Mouse (Mus musculus) stomach, embryonic 15.5 days (tissue): ENCODE measurements around the gene Bmp8a. TPM values are rescaled to one million over a fixed set of nuclear protein-coding genes. Genes with fewer than 3 reads are reported as not detected.
"Not testable (repeated sequence)": the region's sequence is repeated elsewhere in the genome, so short reads cannot be mapped to it uniquely, and the experiment has no call there.

Experiments used
- ATAC-seq: fragments of 200-750 bp; cut with Nextera tagmentation; 2 replicates; pipeline ENCODE4 v1.8.0; 2017; ENCODE audit warnings: low read depth, moderate number of reproducible peaks, moderate TSS enrichment; ENCODE audit not compliant: insufficient read depth, low FRiP score
- H3K27ac ChIP-seq: fragments of 300-500 bp; sonication (generic); 2 replicates; pipeline ENCODE4 v1.5.1; 2015; ENCODE audit warnings: mild to moderate bottlenecking, inconsistent platforms
- H3K27me3 ChIP-seq: fragments of 300-500 bp; sonication (generic); replicated peaks from 2 replicates; pipeline ENCODE4 v1.6.1; 2015; ENCODE audit warnings: inconsistent platforms
- H3K36me3 ChIP-seq: fragments of 300-500 bp; sonication (generic); 2 replicates; pipeline ENCODE4 v1.6.1; 2015; ENCODE audit warnings: inconsistent platforms
- H3K4me1 ChIP-seq: fragments of 300-500 bp; sonication (generic); 2 replicates; pipeline ENCODE4 v1.6.1; 2015; ENCODE audit warnings: inconsistent platforms
- H3K4me2 ChIP-seq: fragments of 300-500 bp; sonication (generic); 2 replicates; pipeline ENCODE4 v1.6.1; 2015; ENCODE audit warnings: mild to moderate bottlenecking, inconsistent platforms
- H3K4me3 ChIP-seq: fragments of 300-500 bp; sonication (generic); replicated peaks from 2 replicates; pipeline ENCODE4 v1.5.1; 2015; ENCODE audit warnings: inconsistent platforms
- H3K9ac ChIP-seq: fragments of 300-500 bp; sonication (generic); 2 replicates; pipeline ENCODE4 v1.6.1; 2015; ENCODE audit warnings: inconsistent platforms
- H3K9me3 ChIP-seq: fragments of 300-500 bp; sonication (generic); 2 replicates; pipeline ENCODE4 v1.6.1; 2016; ENCODE audit warnings: inconsistent platforms
- WGBS: fragments of 180-500 bp; shearing (Covaris S2); methylation state at CpG from one replicate; pipeline ENCODE4 v1.1.7; 2015; 5-methylcytosine and 5-hydroxymethylcytosine counted together
- polyA plus RNA-seq: library from polyadenylated mRNA; unstranded; fragments of >200 nt; fragmentation: Nextera tagmentation; extraction: Ambion mirVana; gene quantifications from 2 replicates; pipeline ENCODE4 v1.2.1, GENCODE M21; 2015

Bmp8a gene
- polyA plus RNA-seq, 1 experiment from 2014 or later, result 0.37 TPM

DNA sequence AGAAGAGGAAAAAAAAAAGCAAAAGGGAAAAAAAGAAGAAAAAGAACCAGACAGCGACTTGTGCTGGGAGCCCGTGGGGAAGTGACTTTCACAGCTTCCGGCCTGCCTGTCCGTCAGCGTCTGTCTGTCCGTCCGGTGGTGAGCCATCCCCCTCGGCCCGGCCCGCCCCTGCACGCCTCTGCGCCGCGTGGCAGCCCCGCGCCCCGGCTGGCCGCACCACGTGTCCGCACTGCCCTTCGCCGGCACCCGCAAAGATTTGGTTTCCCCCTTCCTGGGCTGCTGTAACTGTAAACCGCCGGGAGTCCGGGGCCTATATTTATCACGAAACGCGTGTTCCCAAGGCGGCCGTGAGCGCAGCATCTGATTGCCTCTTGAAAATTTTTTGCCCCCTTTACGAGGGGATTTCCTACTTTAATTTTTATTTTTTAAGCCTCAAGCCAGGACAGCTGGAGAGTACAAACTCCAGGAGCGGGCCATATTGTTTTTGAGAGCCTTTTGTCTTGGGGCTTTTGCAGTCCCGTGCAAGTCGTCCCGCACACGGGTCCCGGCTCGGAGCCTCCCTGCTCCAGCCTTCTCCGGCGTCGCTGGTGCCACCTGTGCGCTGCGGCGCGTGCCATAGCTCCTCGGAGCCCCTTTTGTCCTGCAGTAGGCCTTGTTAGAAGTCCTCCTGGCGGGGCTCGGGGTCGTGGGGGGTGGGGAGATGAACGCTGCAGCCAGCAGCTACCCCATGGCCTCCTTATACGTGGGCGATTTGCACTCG lies 60.0 kb downstream of the Bmp8a start:
- WGBS, result under 1% methylated on average over 52 of the region's 55 CpGs
- Histone ChIP-seq H3K4me1 (peaks cover 24% of the 10 kb centered on the region), H3K27ac (peak overlapping the region; percentile 74), H3K4me3 (peak overlapping the region; percentile 54), H3K9ac (peak overlapping the region; percentile 25; the same call in 1 of the 2 replicates), H3K4me2 (peak overlapping the region; percentile 83), H3K36me3 (peaks cover 12% of the 10 kb centered on the region)
- H3K9me3 ChIP-seq, H3K27me3 ChIP-seq: not testable (repeated sequence)
- peak; percentile 37; the same call in 1 of the 2 replicates for ATAC-seq

- Histone ChIP-seq H3K9ac (0 out of 2 replicates have a peak overlapping the region, but pooled peaks have one; percentile 19), H3K4me1 (peaks cover 24% of the 10 kb centered on the region), H3K36me3 (peaks cover 8% of the 10 kb centered on the region), H3K4me2 (peak overlapping the region; percentile 83), H3K4me3 (peak overlapping the region; percentile 54), H3K27ac (peak overlapping the region; percentile 74), H3K9me3 (no peaks in the 10 kb centered on the region), H3K27me3 (no peaks in the 10 kb centered on the region)
- peak; percentile 97 for ATAC-seq
- under 1% methylated on average over 25 of the region's 25 CpGs for WGBS
These were observed 60.6 kb downstream of the Bmp8a start for GRCm38 (mm10) chr4:123282500-123282899.

- no peak for ATAC-seq
- WGBS, result 68% methylated on average over 3 of the region's 3 CpGs
- no peaks in the 10 kb centered on the region for H3K36me3 ChIP-seq
- H3K4me1 ChIP-seq, result peaks cover 15% of the 10 kb centered on the region
- no peaks in the 10 kb centered on the region for H3K9me3 ChIP-seq
- H3K27ac ChIP-seq, result no peak overlapping the region
- H3K9ac ChIP-seq, result no peak overlapping the region
- H3K4me2 ChIP-seq, result no peak overlapping the region
- H3K4me3 ChIP-seq, result no peak overlapping the region
- H3K27me3 ChIP-seq, result no peaks in the 10 kb centered on the region
These were observed 62.9 kb downstream of the Bmp8a start for GRCm38 (mm10) chr4:123280117-123280516.

DNA sequence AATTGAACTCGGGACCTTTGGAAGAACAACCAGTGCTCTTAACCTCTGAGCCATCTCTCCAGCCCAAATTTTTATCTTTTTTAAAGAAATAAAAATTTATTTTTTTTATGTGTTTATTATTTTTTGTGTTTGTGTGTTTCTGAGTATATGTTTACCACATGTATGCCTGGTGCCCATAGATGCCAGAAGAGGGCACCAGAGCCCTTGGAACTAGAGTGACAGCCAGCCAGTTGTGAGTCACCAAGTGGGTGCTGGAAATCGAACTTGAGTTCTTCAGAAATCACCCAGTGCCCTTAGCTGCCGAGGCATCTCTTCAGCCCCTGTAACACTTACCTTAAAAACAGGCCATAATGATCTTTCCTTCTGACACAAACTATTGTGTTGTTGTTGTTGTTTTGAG lies 72.0 kb downstream of the Bmp8a start:
- H3K4me1 ChIP-seq, result no peaks in the 10 kb centered on the region
- no peaks in the 10 kb centered on the region for H3K27me3 ChIP-seq
- no peak overlapping the region for H3K27ac ChIP-seq
- 84% methylated on average over 3 of the region's 3 CpGs for WGBS
- no peak overlapping the region for H3K4me2 ChIP-seq
- H3K9ac ChIP-seq, result no peak overlapping the region
- no peak for ATAC-seq
- no peak overlapping the region for H3K4me3 ChIP-seq
- H3K36me3 ChIP-seq, result no peaks in the 10 kb centered on the region
- H3K9me3 ChIP-seq, result no peaks in the 10 kb centered on the region

Other genes starting within 250 kb of the Bmp8a start
- gene Bmp8b, start 238.1 kb downstream of the Bmp8a start, polyA plus RNA-seq, result 0.54 and 0.81 TPM in 2 replicates
- gene Oxct2b, start 227.0 kb downstream of the Bmp8a start, polyA plus RNA-seq, result 0.18 and 0.30 TPM in 2 replicates
- 89.9 and 95.1 TPM in 2 replicates for gene Ppie, start 203.3 kb downstream of the Bmp8a start, polyA plus RNA-seq
- gene Hpcal4, start 160.0 kb downstream of the Bmp8a start, polyA plus RNA-seq, result 3.5 and 3.6 TPM in 2 replicates
- gene Nt5c1a, start 141.7 kb downstream of the Bmp8a start, polyA plus RNA-seq, result not detected in 2 replicates
- gene Heyl, start 109.7 kb downstream of the Bmp8a start, polyA plus RNA-seq, result 14.1 and 18.9 TPM in 2 replicates
- 49.0 and 50.2 TPM in 2 replicates for gene Pabpc4, start 80.9 kb downstream of the Bmp8a start, polyA plus RNA-seq
- gene Oxct2a, start 19.6 kb downstream of the Bmp8a start, polyA plus RNA-seq, result not detected in 2 replicates